Mouse (Mus musculus) ovary, postnatal 10 days (tissue): ENCODE data around the gene Sphkap.
A peak's percentile ranks its signal among the peaks of the same experiment; 100 is the strongest.

Experiments used
- DNase-seq: peaks from one replicate; pipeline ENCODE4 v3.0.0; 2022; ENCODE audit warnings: low spot score

The Sphkap gene

DNA sequence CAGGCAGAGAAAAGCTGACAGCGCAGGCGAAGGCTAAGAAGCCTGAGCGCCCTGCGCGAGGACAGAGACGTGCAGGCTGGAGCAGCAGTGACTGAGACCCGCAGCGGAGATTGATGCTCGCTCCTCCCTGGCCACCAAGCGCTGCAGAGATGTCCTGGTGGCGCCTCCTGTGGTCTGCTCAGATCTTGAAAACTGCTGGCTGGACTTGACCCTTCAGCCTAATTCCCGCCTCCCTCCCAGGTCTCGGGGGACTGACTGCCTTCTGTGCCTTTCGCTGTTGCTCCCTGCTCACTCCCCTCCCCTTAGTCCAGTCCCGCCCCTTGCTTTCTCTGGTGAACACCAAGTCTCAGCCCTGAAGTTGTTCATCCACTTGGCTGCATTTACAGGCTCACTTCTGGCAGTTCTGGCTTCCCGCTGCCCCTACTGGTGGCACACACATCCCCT lies at the start of gene Sphkap:
Gene Sphkap, minus strand, starts transcription at position 180 of the 444 bp plus-strand sequence.
- DNase-seq, result peak; percentile 14

DNA sequence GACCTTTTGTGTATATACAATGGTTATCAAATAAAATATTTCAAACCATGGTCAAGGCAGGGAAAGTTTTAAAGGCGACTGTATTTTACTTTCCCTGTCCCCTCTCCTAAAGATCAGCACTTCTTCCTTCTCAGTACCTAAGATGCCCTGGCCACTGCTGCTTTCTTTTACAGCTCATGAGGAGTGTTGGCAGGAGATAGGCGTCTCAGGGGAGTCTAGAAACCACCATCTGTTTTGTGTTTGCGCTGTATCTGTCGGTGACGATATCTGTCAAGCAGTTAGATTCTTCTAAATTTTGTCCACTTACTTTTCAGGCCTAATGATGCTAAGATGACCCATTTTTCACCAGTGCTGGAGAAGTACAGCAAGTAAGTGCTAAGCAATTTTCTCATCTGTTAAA lies 43.3 kb upstream of the Sphkap start:
- no peak for DNase-seq

DNA sequence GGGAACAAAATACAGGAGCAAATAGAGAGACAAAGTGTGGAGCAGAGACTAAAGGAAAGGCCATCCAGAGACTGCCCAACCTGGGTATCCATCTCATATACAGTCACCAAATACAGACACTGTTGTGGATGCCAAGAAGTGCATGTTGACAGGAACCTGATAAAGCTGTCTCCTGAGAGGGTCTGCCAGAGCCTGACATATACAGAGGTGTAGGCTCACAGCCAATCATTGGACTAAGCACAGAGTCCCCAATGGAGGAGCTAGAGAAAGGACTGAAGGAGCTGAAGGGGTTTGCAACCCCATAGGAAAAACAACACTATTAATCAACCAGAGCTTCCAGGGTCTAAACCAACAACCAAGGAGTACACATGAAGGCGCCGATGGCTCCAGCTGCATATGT lies 32.4 kb upstream of the Sphkap start:
- no peak for DNase-seq

DNA sequence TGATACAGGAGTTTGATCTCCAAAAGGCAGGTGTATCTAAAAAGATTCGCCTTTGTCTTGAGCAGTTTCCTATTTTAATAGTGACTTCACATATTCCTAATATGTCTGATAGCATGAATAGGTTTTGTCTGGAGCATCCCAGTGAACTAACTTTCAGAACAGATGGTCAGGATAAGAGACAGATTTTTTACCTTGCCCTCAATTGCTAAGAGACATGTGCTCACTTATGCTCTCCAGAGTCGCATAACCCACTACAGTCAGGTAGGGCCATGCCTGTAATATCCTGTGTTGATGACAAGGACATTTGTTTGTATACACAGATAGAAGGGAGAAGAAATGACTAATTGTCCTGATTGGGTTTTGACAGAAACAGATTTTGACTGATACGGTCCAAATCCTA lies 25.9 kb upstream of the Sphkap start:
- no peak for DNase-seq

DNA sequence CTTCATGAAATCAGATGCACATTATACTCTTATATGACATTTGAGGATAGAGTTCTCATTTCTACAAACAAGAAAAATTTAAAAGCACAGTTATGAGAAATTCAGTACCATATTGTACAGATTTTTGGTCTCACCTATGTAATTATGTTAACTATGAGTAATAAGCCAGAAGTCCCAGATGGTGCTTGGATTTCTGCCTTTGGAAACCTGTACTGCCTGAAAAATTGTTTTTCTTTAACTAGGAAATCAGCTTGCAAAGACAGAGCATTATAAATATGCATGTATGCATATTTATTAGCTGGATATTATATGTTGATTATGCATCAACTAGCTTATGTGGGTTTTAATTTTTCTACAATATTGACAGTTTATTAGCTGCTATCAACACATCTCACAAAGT lies 21.9 kb upstream of the Sphkap start:
- DNase-seq, result no peak

DNA sequence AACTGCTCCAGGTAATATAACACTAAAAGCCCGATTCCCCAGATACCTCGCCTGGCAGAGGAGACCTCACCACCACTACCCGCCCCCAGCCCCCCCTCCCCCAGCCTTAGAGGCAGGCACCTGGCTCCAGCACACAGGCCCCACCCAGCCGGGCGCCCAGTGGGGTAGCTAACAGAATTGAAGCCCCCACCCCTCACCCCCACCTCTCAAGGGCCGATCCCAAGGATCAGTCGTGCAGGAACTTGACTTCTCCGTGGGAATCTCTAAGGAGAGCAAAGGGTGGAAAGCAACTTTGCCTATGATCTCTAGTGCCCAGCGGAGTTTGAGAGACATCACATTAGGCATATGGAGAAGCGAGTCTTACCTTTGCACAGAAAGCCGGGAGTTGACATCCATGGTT lies 384 bp downstream of the Sphkap start:
- no peak for DNase-seq

DNA sequence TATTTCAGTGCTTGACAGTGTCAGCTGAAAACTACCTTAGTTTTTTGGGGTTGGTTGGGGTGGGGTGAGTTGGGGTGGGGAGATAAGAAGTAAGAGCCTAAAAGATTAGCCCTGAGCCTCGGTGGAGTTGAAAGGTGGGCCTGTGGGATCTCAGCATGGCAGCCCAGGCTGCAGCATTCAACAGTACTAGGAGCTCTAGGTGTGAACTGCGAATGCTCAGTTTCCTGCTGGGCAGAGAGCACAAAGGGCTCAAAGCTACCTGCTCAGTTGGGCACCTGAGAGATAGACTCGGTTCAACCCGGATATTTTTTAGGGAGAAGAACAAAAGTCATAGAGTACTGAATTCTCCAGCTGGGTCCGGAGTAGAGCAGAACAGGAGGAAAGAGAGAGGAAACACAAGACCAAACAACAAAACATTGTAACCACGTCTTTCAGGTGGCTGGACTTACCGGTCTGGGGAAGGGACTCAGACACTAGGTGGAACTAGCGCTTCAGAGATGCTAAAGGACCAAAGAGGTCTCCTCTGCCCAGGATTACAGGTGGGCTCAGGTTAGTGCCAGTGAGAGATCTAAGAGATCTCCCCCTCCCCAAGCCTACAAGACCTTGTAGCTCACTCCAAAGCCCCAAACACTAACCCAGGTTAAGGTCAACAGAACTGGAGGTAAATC lies 984 bp downstream of the Sphkap start:
- no peak for DNase-seq

DNA sequence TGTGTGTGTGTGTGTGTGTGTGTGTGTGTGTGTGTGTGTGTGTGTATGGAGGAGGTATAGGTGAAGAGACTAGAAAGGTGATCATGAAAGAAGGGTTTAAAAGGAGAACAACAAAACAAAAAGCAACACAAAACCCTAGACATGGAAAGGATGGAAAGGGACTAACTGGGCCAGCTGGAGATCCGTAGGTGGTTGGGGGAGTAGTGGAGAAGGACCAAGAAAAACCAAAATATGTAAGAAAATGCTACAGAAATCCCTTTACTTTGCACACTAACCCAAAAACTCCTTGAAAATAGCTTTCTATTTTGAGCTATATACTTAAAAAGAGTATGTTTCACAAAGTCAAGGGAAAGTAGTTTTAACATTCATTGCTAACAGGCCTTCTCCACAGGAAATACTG lies 6.9 kb downstream of the Sphkap start:
- no peak for DNase-seq

DNA sequence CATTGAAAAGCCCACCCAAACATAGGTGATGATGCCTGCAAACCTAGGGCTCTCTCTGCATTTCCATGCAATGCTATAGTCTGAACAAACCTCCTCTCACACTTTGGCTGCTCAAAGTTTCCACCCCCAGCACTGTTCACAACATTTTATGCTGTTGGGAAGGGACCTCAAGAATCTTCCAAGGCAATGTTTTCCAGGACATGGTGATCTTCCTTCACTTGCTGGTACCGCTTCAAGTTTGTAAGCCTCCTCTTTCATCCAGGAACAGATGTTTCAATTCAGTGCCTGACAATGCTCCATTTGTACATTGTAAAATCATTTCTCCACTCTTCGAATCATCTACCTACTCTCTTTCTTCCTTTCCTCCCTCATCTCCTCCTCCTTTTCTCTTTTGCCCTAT lies 11.7 kb downstream of the Sphkap start:
- DNase-seq, result no peak

DNA sequence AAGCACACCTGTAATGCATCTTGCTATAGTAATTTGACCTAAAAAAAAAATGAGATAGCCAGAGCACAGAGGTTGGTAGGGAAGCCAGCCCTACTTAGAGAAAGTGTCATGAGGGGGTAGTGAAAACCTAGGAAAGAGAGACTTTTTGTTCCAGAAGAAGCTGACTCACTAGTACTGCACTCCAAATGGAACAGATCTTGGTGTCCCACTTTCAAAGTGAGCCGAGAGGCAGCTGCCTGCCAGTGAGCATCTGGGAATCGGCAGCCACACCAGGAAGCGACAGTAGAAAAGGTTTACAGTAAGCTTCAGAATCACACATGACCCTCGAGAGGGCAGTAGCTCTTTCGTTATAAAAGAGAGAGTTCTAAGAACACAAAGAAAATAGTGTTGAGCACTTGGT lies 12.4 kb downstream of the Sphkap start:
- no peak for DNase-seq

DNA sequence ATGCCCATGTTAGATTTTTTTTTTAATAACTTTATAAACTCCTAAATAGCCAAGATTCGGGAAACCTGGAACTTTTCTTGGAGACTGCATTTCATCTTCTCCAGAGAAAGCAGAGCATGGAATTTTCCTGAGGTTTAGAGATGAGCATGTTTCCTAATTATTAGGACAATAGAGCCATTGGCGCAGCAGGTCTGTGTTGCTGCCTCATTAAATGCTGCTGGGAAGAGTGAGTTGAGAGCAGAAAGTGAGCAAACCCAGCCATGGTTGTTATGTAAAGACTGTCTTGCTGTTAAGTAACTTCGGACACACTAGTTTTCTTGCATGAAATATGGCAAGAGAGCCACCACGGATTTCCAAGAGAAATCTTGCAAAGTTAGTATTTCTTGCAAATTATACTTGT lies 18.6 kb downstream of the Sphkap start:
- no peak for DNase-seq

DNA sequence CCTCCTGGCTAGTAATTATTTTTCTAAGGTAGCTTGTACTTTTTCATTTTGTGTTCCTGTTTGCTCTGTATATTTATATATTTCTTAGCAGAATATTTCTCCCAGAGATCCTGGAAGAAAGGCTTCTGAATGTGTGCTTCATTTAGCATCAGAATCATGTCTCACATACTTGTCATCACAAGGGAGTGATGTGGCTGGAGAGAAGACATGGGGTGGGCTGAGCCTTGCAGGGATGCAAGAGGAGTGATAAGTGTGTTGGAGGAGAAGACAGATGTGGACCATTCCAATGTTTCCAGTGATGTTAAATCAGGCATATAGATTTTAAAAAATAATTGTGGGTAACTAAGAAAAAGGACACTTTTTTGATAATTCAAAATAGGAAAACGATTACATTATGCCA lies 30.6 kb downstream of the Sphkap start:
- DNase-seq, result no peak

DNA sequence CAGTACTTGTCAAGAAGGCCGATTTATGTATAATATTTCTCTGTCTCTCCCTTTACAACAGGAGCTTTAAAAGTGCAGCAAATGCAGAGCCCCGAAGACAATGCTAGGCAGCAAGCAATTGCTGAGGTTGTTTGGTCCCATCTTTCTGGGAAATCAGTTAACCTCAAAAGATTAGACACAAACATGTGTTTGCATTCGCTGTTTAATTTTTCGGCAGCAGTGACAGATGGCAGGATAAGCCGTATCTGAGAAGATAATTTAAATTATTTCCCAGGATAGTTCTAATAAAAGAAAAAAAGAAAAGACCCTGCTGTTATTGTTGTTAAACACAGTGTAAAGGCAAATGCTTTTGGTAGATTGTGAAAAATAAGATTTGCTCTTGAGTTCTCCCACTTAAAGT lies 41.5 kb downstream of the Sphkap start:
- DNase-seq, result no peak

DNA sequence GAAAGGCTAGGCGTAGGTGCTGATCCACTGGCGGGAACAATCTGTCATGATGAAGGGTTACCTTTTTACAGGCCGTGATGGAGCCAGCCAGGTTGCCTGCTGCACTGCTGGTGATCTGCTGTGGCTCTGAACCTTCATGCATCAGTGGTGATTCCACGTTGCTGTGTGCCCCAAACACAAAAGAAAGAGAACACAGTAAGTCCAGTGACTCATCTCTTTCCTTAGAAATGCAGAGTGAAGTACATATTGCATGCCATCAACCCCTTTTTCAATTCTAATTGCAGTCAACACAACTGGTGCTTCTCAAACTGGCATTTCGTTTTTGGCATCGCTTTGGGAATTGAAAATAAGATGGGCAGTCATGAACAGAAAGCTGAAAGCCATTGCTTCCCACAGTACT lies 45.8 kb downstream of the Sphkap start:
- DNase-seq, result no peak

DNA sequence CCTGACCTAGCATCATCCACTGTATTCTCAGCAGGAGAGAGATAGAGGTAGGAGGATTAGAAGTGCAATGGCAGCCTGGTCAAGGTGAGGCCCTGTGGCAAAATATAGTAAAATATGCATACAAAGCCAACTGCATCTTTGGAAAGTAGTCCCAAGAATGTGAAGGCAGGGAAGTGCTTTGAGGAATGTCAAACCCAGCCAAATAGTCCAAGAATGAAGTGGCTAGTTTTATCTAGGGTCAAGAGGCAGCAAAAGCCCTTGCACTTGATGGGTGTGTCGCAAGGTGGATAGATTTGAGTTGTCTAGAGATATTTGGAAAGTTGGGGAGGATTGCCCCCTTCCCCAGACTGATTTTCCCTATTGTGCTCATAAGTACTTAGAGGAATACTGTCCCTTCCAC lies 61.5 kb downstream of the Sphkap start:
- DNase-seq, result no peak

DNA sequence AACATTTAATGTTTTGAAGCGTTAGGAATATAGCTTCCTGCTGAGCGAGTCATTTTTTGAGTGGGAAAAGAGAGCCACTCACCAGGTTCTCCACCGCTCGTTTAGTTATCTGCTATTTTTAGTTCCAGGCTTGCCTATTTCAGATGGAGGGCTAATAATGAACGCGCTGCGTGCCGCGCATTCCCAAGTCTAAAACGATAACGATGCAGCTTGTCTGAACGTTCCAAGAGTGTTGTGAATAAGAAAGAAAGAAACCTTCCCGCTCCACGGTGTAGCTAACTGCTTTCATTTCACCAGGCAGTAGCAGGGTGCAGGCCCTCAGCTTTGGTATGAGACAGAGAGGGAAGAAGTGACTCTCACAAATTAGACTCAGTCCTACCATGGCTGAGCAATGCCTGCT lies 62.4 kb downstream of the Sphkap start:
- no peak for DNase-seq

DNA sequence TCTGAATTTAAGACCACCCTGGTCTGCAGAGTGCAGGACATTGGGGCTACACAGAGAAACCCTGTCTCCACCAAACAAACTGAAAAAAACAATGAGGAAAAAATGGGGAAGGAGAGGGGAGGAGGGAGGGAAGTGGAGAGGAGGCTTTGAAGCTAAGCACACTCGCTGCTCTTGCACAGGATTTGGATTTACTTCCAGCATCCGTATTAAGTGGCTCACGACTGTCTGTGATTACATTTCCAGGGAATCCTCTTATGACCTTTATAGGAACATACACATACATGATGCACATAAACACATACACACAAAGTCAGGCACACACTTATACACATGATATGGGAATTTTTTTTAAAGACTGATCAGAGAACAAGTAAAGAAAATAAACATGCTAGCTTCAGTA lies 62.9 kb downstream of the Sphkap start:
- DNase-seq, result no peak

DNA sequence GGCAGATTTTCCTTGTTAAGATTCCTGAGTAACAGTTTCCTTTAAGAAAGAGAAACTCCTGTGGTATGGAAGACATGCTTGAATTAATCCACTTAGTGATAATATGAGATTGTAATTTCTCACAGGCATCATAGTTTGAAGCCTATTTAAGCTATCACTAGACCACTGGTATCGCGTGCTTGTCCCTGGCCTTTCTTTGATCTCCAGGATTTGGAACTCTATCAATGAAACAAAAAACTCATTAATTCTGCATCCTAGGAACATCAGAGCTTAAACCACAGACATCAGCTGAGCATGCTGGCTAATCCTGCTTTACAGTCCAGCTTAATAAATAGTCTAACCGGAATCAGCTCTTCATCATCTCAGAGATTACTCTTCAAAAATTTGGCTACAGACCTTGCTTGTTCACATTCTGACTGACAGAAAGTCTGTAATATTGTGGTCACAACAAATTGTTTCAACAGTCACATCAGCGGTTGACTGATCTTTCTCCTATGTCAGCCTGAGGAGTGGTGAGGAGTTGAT lies 65.2 kb downstream of the Sphkap start:
- DNase-seq, result no peak

DNA sequence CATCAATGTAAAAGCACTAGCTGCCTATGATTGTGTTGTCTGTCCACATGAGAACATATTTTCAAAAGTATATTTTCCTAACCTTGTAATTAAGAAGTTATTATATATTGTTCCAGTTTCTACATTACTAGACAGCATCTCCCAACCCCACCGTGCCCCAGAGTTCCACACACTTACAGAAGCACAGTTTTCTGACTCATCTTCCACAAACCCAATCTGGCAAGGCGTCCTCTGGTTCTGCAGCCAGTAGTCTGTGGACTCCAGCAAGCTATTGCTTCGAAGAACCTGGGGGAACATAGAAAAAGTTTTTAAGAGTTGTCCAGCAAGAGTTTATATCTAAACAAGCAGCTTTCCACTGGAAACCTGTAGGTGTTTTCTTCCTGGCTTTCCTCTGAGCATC lies 68.6 kb downstream of the Sphkap start:
- DNase-seq, result no peak

DNA sequence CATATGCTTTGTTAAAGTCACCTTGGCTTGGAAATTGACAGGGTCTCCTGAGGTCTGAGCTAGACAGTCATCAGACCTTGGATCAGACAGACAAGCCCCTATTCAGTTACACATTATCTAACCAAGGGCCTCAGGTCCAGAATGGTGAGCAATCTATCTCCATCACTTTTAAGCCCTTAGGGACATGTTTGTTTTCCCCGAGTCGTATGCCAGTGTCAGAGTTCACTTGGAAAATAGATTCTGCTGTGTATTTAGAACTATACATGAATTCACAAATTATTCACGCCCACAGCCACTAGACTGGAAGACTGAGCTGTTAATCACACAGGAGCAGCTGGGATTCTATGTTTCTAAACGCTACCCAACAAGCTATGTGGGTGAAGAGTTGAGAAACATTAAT lies 91.1 kb downstream of the Sphkap start:
- DNase-seq, result no peak

DNA sequence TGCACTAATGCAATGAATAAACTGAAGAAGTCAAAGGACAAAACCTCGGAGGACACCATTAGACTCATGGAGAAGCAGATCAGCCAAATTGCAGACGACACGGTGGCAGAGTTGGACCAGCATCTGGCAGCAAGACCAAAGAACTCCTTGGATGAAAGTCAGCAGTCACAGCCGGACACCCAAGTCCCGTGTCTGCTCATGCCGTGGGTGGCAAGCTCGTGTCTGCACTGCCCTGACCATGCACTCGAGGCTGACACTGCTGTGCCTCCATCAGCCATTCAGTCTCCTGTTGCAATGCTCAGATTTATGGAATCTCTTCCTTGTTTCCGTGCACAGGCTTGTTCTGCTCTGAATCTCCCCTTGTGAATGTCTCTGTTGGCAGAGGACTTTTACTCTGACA lies 92.9 kb downstream of the Sphkap start:
- no peak for DNase-seq

DNA sequence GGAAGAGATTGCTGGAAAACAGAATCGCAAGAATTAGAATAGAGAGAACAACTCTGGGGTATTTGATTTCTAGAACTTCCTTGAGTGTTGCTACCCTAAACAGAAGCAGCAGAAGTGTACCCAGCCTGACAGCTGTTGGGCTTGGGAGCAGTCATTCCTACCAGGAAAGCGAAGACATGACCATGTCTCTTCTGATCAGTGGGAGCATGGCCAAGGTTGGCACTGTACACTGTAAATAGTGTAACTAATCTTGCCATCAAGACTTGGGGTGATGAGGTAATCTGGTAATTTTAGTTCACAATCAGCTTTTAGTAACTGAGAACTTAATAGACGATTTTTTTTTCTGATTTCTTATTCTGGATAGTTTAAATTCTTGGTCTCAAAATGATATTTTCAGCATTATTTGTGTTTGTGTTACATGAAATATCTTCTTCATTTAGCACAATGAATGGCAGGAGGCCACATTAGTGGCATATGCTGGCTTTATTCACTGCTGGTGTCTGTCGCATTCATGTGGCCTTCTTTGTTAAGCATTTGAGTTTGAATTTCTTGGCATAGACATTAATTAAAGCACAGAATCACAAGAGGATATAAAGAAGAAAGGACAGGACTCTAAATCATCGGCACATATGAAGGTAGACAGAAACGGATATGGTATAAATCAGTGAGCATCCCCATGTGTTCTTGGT lies 96.2 kb downstream of the Sphkap start:
- DNase-seq, result no peak

DNA sequence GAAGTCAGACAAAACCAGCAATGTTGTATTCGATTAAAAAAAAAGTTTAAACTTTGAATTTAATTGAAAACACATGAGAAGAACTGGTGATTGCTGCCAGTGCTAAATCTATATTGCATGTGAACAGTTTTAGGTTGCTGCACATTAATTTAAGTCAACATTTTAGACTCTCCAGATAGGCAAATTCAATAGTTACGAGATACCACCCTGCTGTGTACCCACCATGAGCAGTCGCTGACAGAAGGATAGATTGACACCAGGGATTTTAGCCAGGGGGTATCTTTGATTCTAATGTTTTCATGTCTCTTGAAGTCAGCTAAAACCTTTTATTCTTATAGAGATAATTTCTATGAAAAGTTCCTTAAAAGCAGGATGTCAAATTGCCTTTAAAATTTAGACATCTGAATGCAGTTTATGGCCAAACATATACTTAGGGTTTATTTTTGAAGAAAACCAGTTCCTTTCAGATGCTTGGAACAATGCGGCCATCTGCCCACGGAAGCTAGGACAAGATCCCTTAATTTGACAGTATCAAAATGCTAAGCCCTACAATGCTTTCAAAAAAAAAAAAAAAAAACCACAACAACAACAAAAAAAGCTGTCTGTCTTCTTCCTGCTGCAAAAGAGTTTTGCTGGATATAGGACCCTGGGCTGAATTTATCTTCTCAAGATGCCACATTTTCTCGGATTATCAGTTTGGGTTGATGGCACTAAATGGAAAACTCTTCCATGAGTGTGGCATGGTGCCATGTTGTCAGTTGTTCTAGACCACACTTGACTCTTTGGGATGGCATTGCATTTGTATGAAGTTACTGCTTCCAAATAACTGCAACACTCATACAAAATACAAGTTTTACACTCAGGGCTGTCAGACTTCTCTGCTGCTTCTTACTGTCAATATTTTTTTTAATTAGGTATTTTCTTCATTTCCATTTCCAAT lies 110.6 kb downstream of the Sphkap start:
- no peak for DNase-seq
